Comparison of ENCODE assay signal across 11 mouse cellular contexts in genomic region chr7:127113614-127114259, GRCm38 (mm10). TPM values are rescaled to one million over a fixed set of nuclear protein-coding genes. Genes with fewer than 3 reads are reported as not detected.
DNase-seq lines count a peak whose midpoint lies in the region; ATAC-seq lines count a peak whose summit lies in the region.
"Had no signal": no experiment of that assay in that cellular context is flagged by ENCODE, and none has a peak within 500 bp of the region (broad histone marks: within the 10 kb centered on the region; RNA-seq: fewer than 3 reads in every experiment).

No protein-coding gene starts in this region.

- no peaks in the 10 kb centered on the region for H3K36me3 ChIP-seq in hindbrain, embryonic 12.5 days
- H3K36me3 ChIP-seq in hindbrain, embryonic 14.5 days (replicated peaks; ENCODE audit: control insufficient read depth, insufficient read depth), result no peaks in the 10 kb centered on the region

- no peaks in the 10 kb centered on the region for H3K9me3 ChIP-seq in hindbrain, embryonic 12.5 days (replicated peaks)
- no peaks in the 10 kb centered on the region for H3K9me3 ChIP-seq in hindbrain, embryonic 14.5 days (ENCODE audit: control insufficient read depth, low read length)
- H3K9me3 ChIP-seq: G1E had no signal

- H3K9ac ChIP-seq in hindbrain, embryonic 12.5 days, result 0 out of 2 replicates have a peak overlapping the region, but pooled peaks have one; percentile 18
- H3K9ac ChIP-seq in hindbrain, embryonic 14.5 days, result no peak overlapping the region

- no peak for ATAC-seq in hindbrain, embryonic 12.5 days (ENCODE audit: low FRiP score)
- ATAC-seq in hindbrain, embryonic 14.5 days (ENCODE audit: low FRiP score), result no peak
- ATAC-seq in CD4-positive, CD25-positive, alpha-beta regulatory T cell, adult 4 months, result peak; percentile 62
- peak; percentile 38; the same call in 1 of the 2 replicates for ATAC-seq in granulocyte monocyte progenitor cell, adult 5-6 weeks (replicated peaks; ENCODE audit: poor library complexity, severe bottlenecking)

- no peak overlapping the region for H3K4me3 ChIP-seq in hindbrain, embryonic 12.5 days
- H3K4me3 ChIP-seq in hindbrain, embryonic 14.5 days (replicated peaks; ENCODE audit: low read length), result no peak overlapping the region

- 56% methylated on average over 11 of the region's 12 CpGs for WGBS in hindbrain, embryonic 12.5 days
- 57% methylated on average over 11 of the region's 12 CpGs for WGBS in hindbrain, embryonic 14.5 days

- no peaks in the 10 kb centered on the region for H3K27me3 ChIP-seq in hindbrain, embryonic 12.5 days
- no peaks in the 10 kb centered on the region for H3K27me3 ChIP-seq in hindbrain, embryonic 14.5 days (ENCODE audit: control insufficient read depth, insufficient read depth, low read length)

- DNase-seq in hindbrain, embryonic 14.5 days (ENCODE audit: low spot score), result no peak
- DNase-seq in kidney, postnatal 4 days, result peak; percentile 41 to 63
- no peak for DNase-seq in frontal cortex, postnatal 36 days (ENCODE audit: low spot score in 2 of 2)
- DNase-seq in testis, postnatal 14 days (ENCODE audit: low spot score), result no peak
- DNase-seq in lung, postnatal 25 days (ENCODE audit: low spot score), result no peak

- H3K4me1 ChIP-seq in hindbrain, embryonic 12.5 days, result peaks cover 16% of the 10 kb centered on the region; the same call in 1 of the 2 replicates
- H3K4me1 ChIP-seq in hindbrain, embryonic 14.5 days (replicated peaks; ENCODE audit: control insufficient read depth, insufficient read depth, low read length), result no peaks in the 10 kb centered on the region

- H3K4me2 ChIP-seq in hindbrain, embryonic 12.5 days (replicated peaks), result no peak overlapping the region
- no peak overlapping the region for H3K4me2 ChIP-seq in hindbrain, embryonic 14.5 days (replicated peaks)

- H3K27ac ChIP-seq in hindbrain, embryonic 12.5 days, result no peak overlapping the region
- H3K27ac ChIP-seq in hindbrain, embryonic 14.5 days, result no peak overlapping the region

RNA-seq across cellular contexts. Expression of gene Qprt, which starts 8.3 kb away (rescaled TPM):
- polyA plus RNA-seq in hindbrain, embryonic 12.5 days (2016; fragmentation: Nextera tagmentation; extraction: Ambion mirVana), result 0.80 and 1.9 TPM in 2 replicates
- 0.55 and 0.87 TPM in 2 replicates for polyA plus RNA-seq in hindbrain, embryonic 14.5 days (2014; fragmentation: Nextera tagmentation; extraction: Ambion mirVana)
- polyA plus RNA-seq in CD4-positive, CD25-positive, alpha-beta regulatory T cell, adult 4 months (2017; shearing (Covaris generic)), result 10 to 100 TPM in 1 of 2 experiments, 1 to 10 TPM in 1; 7.5 to 15.2 TPM
- 2.7 and 3.1 TPM in 2 replicates for total RNA-seq in granulocyte monocyte progenitor cell, adult 5-6 weeks (2014; fragmentation: Nextera tagmentation)
- total RNA-seq in granulocyte monocyte progenitor cell, adult 5-6 weeks (2017), result 0.21 and 1.6 TPM in 2 replicates

RNA-seq across cellular contexts. Expression of gene AI467606, which starts 22.6 kb away (rescaled TPM):
- 1.0 and 1.2 TPM in 2 replicates for polyA plus RNA-seq in hindbrain, embryonic 12.5 days (2016; fragmentation: Nextera tagmentation; extraction: Ambion mirVana)
- 1.7 and 1.9 TPM in 2 replicates for polyA plus RNA-seq in hindbrain, embryonic 14.5 days (2014; fragmentation: Nextera tagmentation; extraction: Ambion mirVana)
- polyA plus RNA-seq in CD4-positive, CD25-positive, alpha-beta regulatory T cell, adult 4 months (2017; shearing (Covaris generic)), result 100 to 1,000 TPM; 274 to 321 TPM
- total RNA-seq in granulocyte monocyte progenitor cell, adult 5-6 weeks (2014; fragmentation: Nextera tagmentation), result 19.3 and 22.1 TPM in 2 replicates
- 23.5 and 25.9 TPM in 2 replicates for total RNA-seq in granulocyte monocyte progenitor cell, adult 5-6 weeks (2017)

RNA-seq across cellular contexts. Expression of gene Spn, which starts 23.9 kb away (rescaled TPM):
- polyA plus RNA-seq in hindbrain, embryonic 12.5 days (2016; fragmentation: Nextera tagmentation; extraction: Ambion mirVana), result not detected in 2 replicates
- not detected in 2 replicates for polyA plus RNA-seq in hindbrain, embryonic 14.5 days (2014; fragmentation: Nextera tagmentation; extraction: Ambion mirVana)
- 100 to 1,000 TPM; 101 to 103 TPM for polyA plus RNA-seq in CD4-positive, CD25-positive, alpha-beta regulatory T cell, adult 4 months (2017; shearing (Covaris generic))
- total RNA-seq in granulocyte monocyte progenitor cell, adult 5-6 weeks (2014; fragmentation: Nextera tagmentation), result 123 and 159 TPM in 2 replicates
- 293 and 356 TPM in 2 replicates for total RNA-seq in granulocyte monocyte progenitor cell, adult 5-6 weeks (2017)

RNA-seq across cellular contexts. Expression of gene Zg16, which starts 26.6 kb away (rescaled TPM):
- not detected in 2 replicates for polyA plus RNA-seq in hindbrain, embryonic 12.5 days (2016; fragmentation: Nextera tagmentation; extraction: Ambion mirVana)
- not detected in 2 replicates for polyA plus RNA-seq in hindbrain, embryonic 14.5 days (2014; fragmentation: Nextera tagmentation; extraction: Ambion mirVana)
- polyA plus RNA-seq in CD4-positive, CD25-positive, alpha-beta regulatory T cell, adult 4 months (2017; shearing (Covaris generic)), result under 1 TPM in 1 of 2 experiments, not detected in 1; 0.81 TPM
- total RNA-seq in granulocyte monocyte progenitor cell, adult 5-6 weeks (2014; fragmentation: Nextera tagmentation), result not detected in 2 replicates
- total RNA-seq in granulocyte monocyte progenitor cell, adult 5-6 weeks (2017), result 1.6 and 2.5 TPM in 2 replicates
- total RNA-seq: layer of hippocampus, postnatal 25 days; monocyte, adult 5-6 weeks had no signal
- polyA plus RNA-seq: G1E had no signal

Comparison
In these comparisons a context has a peak if more than half of its experiments do, and no peak if none do; other contexts are left out.
1. ATAC-seq: peak in CD4-positive, CD25-positive, alpha-beta regulatory T cell, adult 4 months (single experiment) and granulocyte monocyte progenitor cell, adult 5-6 weeks (single experiment); none in hindbrain, embryonic 12.5 days (single experiment) and hindbrain, embryonic 14.5 days (single experiment).
2. DNase-seq: peak in kidney, postnatal 4 days (2 of 2); none in hindbrain, embryonic 14.5 days (single experiment), frontal cortex, postnatal 36 days (0 of 2), testis, postnatal 14 days (single experiment) and lung, postnatal 25 days (single experiment).
3. RNA of gene AI467606, which starts 22.6 kb away (polyA plus RNA-seq): 274 to 321 TPM in CD4-positive, CD25-positive, alpha-beta regulatory T cell, adult 4 months; 1.7 to 1.9 TPM in hindbrain, embryonic 14.5 days and 1.0 to 1.2 TPM in hindbrain, embryonic 12.5 days; every median in the first group is over 10 times any median in the second.
4. RNA of gene Spn, which starts 23.9 kb away (polyA plus RNA-seq): 101 to 103 TPM in CD4-positive, CD25-positive, alpha-beta regulatory T cell, adult 4 months; not detected in hindbrain, embryonic 14.5 days and not detected in hindbrain, embryonic 12.5 days; every median in the first group is over 10 times any median in the second.